Mouse (Mus musculus) megakaryocyte, embryonic 14.5 days (primary cell): ENCODE measurements around the gene Gm47289. TPM values are rescaled to one million over a fixed set of nuclear protein-coding genes. Genes with fewer than 3 reads are reported as not detected.

Experiments
- H3K27me3 ChIP-seq: replicated peaks from 2 replicates; pipeline ENCODE3; 2012; ENCODE audit warnings: inconsistent platforms
- H3K36me3 ChIP-seq: replicated peaks from 2 replicates; pipeline ENCODE3; 2012; ENCODE audit warnings: low read length, inconsistent platforms, mixed read lengths
- H3K4me1 ChIP-seq: 2 replicates; pipeline ENCODE4 v1.6.1; 2012; ENCODE audit warnings: inconsistent platforms
- H3K4me3 ChIP-seq: replicated peaks from 2 replicates; pipeline ENCODE3; 2012; ENCODE audit warnings: moderate library complexity, mild to moderate bottlenecking, inconsistent platforms
- H3K9me3 ChIP-seq: 2 replicates; pipeline ENCODE4 v1.6.1; 2012; ENCODE audit warnings: inconsistent platforms
- FLI1 ChIP-seq: IDR thresholded peaks from 2 replicates; pipeline ENCODE4 v1.6.1; 2012; ENCODE audit warnings: low read length, inconsistent platforms, mixed read lengths
- GATA1 ChIP-seq: IDR thresholded peaks from 3 replicates; pipeline ENCODE4 v1.6.1; 2012; ENCODE audit warnings: mixed read lengths, low read length, inconsistent platforms, borderline replicate concordance
- polyA plus RNA-seq: library from polyadenylated mRNA; stranded (reverse); fragments of >175 nt; gene quantifications from 2 replicates; pipeline ENCODE4 v1.2.3, GENCODE M21; 2012; ENCODE audit warnings: low replicate concordance; ENCODE audit not compliant: insufficient read depth

The Gm47289 gene
- polyA plus RNA-seq, 1 experiment: not detected

DNA sequence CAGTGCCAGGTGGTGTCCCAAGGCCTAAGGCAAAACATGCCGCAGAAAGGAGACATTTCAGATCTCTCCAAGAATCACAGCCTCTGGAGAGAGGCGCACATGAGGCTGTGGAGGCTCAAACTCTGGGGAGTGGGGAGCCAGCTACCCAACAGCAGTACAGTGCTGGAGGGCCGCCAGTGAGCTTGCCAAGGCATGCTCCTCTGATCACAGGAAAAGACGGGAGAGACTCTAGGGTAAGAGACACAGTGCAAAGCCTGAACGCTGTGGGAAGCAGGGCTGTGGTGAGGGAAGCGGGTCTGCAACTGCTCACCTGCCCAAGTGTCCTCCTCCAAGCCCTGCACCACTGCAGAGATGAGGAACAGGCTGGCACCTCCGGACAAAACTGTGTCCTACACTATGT, 3.1 kb upstream of the Gm47289 start:
- Histone ChIP-seq H3K36me3 (no peaks in the 10 kb centered on the region), H3K9me3 (no peaks in the 10 kb centered on the region), H3K4me1 (peaks cover 13% of the 10 kb centered on the region), H3K27me3 (peaks cover 77% of the 10 kb centered on the region), H3K4me3 (no peak overlapping the region)
- TF ChIP-seq GATA1 (no peak), FLI1 (no peak)

DNA sequence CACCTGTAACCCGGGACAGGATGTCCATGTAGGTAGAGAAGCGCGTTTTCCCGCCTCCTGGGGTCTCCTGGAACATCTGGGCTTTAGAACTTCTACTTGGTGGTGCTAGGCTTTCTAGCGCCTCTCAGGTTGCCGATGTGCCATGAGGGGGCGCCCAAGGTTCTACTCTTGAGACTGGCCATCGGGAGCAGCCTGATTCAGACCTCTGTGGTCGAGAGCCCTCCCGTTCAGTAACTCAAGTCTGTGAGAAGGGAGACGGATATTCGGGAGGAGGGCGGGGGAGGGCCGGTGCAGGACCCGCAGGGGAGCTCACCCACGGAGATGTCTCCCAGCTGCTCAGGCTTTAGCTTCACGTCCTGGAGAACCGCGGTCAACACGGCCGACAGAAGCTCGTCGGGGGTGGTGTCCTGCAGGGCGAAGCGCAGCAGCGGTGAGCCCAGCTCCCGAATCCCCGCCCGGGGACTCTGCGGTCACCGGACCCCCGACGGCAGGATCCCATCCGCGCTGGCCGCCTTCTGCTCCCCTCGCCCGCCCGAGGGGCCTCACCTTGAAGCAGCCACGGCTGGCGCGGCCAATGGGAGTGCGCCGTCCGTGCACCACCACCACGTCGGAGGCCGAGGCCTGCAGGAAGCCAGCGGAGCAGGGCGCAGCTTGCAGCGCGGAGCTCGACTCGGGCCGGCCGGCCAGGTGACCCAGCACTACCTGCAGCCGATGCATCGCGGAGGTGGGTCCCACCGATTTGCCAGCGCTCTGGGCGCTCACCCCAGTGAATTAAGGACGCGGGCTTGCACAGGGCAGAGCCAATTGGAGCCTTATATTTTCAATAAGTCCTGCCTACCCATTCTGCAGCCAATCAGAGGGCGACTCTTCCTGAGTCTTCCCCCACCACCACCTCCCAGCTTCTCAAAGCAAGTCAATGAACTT, 2.4 kb upstream of the Gm47289 start, which contains the start of gene Acaa1b:
Gene Acaa1b (minus strand): TSS at position 816 of the 924 bp plus-strand sequence.
- peak within 1 kb of the TSS; percentile 81 for H3K4me3 ChIP-seq
- H3K36me3 ChIP-seq: no peaks in the 10 kb centered on the region
- peaks cover 80% of the 10 kb centered on the region for H3K27me3 ChIP-seq
- H3K4me1 ChIP-seq: peaks cover 13% of the 10 kb centered on the region
- no peak for TF ChIP-seq GATA1
- no peak for TF ChIP-seq FLI1
- H3K9me3 ChIP-seq: no peaks in the 10 kb centered on the region

DNA sequence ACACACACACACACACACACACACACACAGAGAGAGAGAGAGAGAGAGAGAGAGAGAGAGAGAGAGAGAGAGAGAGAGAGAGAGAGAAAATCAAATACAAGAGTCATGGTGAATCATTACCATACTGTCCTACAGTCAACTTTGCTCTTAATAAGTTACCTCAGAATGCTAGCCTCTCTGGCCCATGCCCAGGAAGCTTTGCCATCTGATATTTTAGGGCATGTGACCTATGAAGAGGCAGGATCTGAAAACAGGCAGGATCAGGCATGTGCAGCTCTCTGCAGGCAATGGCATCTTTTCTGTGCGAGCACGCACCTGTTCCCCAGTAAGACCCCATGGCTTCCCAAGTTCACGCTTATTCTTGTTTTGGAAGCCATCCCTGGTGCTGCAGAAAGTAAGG, 1.7 kb downstream of the Gm47289 start:
- no peak for TF ChIP-seq FLI1
- no peak for TF ChIP-seq GATA1
- peaks cover 13% of the 10 kb centered on the region for H3K4me1 ChIP-seq
- H3K4me3 ChIP-seq: no peak overlapping the region
- H3K9me3 ChIP-seq: no peaks in the 10 kb centered on the region
- H3K36me3 ChIP-seq: no peaks in the 10 kb centered on the region
- H3K27me3 ChIP-seq: peaks cover 53% of the 10 kb centered on the region

DNA sequence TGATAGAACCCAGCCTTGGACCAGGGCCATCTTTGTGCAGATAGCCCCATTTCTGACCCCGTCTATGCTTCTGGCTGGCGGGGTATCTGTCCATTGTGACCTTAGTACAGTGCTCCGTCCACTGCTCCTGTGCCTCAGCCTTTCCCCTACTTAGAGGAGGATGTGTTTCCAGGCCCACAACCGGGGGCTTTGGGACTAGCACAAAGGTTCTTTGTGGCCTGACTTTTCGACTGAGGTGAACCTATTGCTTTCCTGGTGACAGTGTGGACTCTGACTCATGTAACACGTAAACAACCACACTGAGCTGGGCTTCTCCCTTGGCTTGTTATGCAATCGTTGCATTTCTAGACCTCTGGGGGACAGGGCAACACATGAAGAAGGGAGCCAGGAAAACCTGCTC, 5.8 kb downstream of the Gm47289 start:
- Histone ChIP-seq H3K4me1 (no peaks in the 10 kb centered on the region), H3K27me3 (peaks cover 21% of the 10 kb centered on the region), H3K9me3 (peaks cover 6% of the 10 kb centered on the region; the same call in 1 of the 2 replicates), H3K4me3 (no peak overlapping the region), H3K36me3 (no peaks in the 10 kb centered on the region)
- TF ChIP-seq GATA1 (no peak), FLI1 (no peak)

DNA sequence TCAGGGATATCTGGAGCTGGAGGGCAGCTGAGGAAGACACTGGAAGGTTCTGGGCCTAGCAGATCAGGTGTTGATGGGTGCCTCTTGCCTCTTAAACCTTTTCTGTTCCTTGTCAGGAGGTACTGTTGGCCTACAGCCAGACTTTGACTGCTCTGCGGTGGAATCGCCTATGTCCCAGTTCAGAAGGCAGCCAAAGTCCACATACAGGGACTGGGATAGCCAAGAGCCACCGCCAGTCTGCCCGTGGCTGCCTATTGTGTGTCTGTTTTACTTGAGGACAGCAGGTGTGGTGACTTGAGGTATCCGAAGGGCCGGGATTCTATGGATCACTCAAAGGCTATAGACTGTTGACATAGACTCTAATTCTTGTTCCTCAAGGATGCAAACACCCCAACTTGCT, 6.6 kb downstream of the Gm47289 start:
- Histone ChIP-seq H3K4me1 (no peaks in the 10 kb centered on the region), H3K9me3 (peaks cover 6% of the 10 kb centered on the region; the same call in 1 of the 2 replicates), H3K36me3 (no peaks in the 10 kb centered on the region), H3K4me3 (no peak overlapping the region), H3K27me3 (peaks cover 19% of the 10 kb centered on the region)
- TF ChIP-seq GATA1 (no peak), FLI1 (no peak)

DNA sequence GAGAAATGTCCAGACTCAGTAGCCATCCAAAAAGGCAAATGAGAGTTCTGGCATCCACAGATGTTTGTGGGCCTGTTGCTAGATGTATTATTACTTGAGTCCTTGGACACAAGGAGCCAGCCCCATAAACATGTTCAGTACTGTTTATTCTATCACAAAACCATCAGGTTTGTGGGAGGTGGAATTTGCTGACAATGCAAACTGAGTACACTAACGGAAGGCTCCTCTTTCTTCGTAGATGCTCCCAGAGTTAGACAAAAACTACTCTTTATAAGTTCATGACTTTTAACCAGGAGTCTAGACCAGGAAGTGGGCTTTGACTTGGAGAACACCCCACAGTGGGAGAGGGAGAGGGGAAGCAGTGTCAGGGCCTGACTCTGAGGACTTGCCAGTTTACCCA, 8.6 kb downstream of the Gm47289 start:
- Histone ChIP-seq H3K4me3 (no peak overlapping the region), H3K9me3 (peaks cover 6% of the 10 kb centered on the region; the same call in 1 of the 2 replicates), H3K4me1 (no peaks in the 10 kb centered on the region), H3K36me3 (no peaks in the 10 kb centered on the region), H3K27me3 (peaks cover 19% of the 10 kb centered on the region)
- no peak for TF ChIP-seq FLI1

DNA sequence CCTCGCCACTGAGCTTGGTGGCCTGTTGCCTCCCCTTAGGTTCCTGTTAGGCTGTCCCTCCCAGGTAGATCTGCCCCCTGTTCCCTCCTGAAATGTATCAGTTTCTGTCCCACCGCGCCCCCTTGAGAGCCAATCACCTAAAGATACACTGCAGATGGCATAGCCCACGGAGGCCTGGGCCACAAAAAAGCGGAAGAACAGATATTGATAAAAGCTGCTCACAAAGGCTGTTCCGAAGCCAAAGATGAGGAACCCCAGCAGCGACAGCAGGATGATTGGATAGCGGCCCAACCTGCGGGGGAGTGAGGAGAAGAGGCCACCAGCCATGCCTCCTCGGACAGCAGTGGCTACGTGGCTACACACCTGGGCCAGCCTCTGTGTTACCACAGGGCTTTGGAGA, 20.3 kb downstream of the Gm47289 start:
- Histone ChIP-seq H3K4me1 (no peaks in the 10 kb centered on the region), H3K9me3 (no peaks in the 10 kb centered on the region), H3K4me3 (no peak overlapping the region), H3K27me3 (peaks cover 29% of the 10 kb centered on the region), H3K36me3 (no peaks in the 10 kb centered on the region)
- TF ChIP-seq FLI1: no peak
- TF ChIP-seq GATA1: no peak

DNA sequence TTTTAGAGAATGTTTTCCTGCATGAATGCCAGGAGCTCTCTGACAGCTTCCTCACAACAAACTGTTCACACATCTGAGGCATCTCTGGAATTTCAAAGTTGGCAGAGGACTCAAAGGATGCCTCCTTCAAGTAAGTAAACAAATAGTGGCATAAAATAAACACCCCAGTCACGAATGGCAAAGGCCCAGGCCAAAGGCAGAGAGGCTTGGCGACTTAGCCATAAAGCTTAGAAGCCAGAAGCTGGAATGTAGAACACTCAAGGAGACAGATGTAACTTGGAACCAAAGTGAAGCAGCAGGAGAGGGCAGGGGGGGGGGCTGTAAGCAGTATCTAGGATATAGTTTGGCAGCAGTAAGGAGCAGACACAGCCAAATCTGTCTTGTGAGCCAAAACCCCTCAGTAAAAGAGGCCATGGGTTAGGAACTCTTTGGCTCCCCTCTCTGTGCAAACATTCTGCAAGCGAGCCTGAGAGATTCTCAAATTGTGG, 22.3 kb downstream of the Gm47289 start:
- Histone ChIP-seq H3K9me3 (no peaks in the 10 kb centered on the region), H3K27me3 (peaks cover 30% of the 10 kb centered on the region), H3K36me3 (no peaks in the 10 kb centered on the region), H3K4me3 (no peak overlapping the region), H3K4me1 (no peaks in the 10 kb centered on the region)
- no peak for TF ChIP-seq GATA1
- TF ChIP-seq FLI1: no peak

DNA sequence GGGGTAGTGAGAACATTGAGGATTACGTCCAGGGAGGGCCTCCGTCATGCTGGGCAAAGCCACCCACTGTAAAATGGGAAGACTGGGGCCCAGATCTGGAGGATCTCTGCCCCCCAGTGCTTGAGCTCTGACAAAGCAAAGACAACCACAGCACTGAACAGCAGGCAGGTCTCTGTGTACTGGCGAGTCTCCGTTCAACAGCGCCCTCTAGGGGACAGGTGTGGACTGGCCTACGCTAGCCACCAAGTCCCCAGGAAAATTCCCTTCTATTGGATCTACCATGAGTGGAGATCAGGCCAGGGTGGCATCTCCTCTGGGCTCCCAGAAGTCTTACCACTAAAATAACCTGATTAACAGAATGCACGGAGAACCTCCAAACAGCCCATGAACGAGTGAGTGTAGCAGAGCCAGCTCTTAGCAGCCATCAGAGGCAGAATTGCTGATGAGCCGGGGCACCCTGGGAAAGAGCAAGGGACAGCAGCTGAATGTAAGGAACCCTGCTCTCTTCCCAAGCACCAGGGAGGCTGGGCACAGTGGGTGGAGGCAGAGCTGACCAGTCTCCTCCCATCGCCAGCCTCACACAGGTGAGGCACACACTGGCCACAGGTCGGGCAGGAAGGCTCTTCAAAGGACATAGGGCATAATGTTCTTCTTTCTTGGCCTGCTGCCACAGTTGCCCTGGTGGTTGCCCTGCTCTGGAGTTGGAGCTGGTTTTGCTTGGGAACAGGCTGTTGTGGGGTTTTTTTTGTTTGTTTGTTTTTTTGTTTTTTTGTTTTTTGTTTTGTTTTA, 33.4 kb downstream of the Gm47289 start:
- TF ChIP-seq GATA1 (no peak), FLI1 (no peak)
- Histone ChIP-seq H3K9me3 (peaks cover 3% of the 10 kb centered on the region; the same call in 1 of the 2 replicates), H3K36me3 (no peaks in the 10 kb centered on the region), H3K4me1 (no peaks in the 10 kb centered on the region), H3K4me3 (no peak overlapping the region), H3K27me3 (peaks cover 9% of the 10 kb centered on the region)
